Mouse (Mus musculus) midbrain, embryonic 11.5 days (tissue): ENCODE results near the gene Cyp26b1. TPM values are rescaled to one million over a fixed set of nuclear protein-coding genes. Genes with fewer than 3 reads are reported as not detected.

Experiments used
- ATAC-seq: fragments of 200-750 bp; cut with Nextera tagmentation; 2 replicates; pipeline ENCODE4 v1.8.0; 2017; ENCODE audit warnings: moderate TSS enrichment, moderate library complexity; ENCODE audit not compliant: low FRiP score
- DNase-seq: peaks from one replicate; pipeline ENCODE4 v3.0.0; 2015; ENCODE audit warnings: low spot score; ENCODE audit errors: missing footprints
- H3K27ac ChIP-seq: fragments of 300-500 bp; sonication (generic); 2 replicates; pipeline ENCODE4 v1.5.1; 2014; ENCODE audit warnings: low read depth, low read length
- H3K27me3 ChIP-seq: fragments of 300-500 bp; sonication (generic); 2 replicates; pipeline ENCODE4 v1.6.1; 2014; ENCODE audit warnings: mild to moderate bottlenecking, low read length, moderate library complexity, mixed read lengths; ENCODE audit not compliant: control insufficient read depth, insufficient read depth
- H3K36me3 ChIP-seq: fragments of 300-500 bp; sonication (generic); 2 replicates; pipeline ENCODE4 v1.6.1; 2014; ENCODE audit warnings: mild to moderate bottlenecking, low read length, moderate library complexity, mixed read lengths; ENCODE audit not compliant: control insufficient read depth, insufficient read depth
- H3K4me1 ChIP-seq: fragments of 300-500 bp; sonication (generic); 2 replicates; pipeline ENCODE4 v1.6.1; 2014; ENCODE audit warnings: low read length; ENCODE audit not compliant: control insufficient read depth, insufficient read depth
- H3K4me2 ChIP-seq: fragments of 300-500 bp; sonication (generic); 2 replicates; pipeline ENCODE4 v1.6.1; 2014; ENCODE audit warnings: mild to moderate bottlenecking, moderate library complexity
- H3K4me3 ChIP-seq: fragments of 300-500 bp; sonication (generic); 2 replicates; pipeline ENCODE4 v1.5.1; 2014; ENCODE audit warnings: low read depth, low read length
- H3K9ac ChIP-seq: fragments of 300-500 bp; sonication (generic); 2 replicates; pipeline ENCODE4 v1.6.1; 2014; ENCODE audit warnings: low read length
- H3K9me3 ChIP-seq: fragments of 300-500 bp; sonication (generic); 2 replicates; pipeline ENCODE4 v1.6.1; 2016; ENCODE audit warnings: low read length; ENCODE audit not compliant: control insufficient read depth
- WGBS: fragments of 180-500 bp; shearing (Covaris S2); extraction: QIAGEN DNeasy Blood & Tissue Kit; methylation state at CpG from one replicate; pipeline ENCODE4 v1.1.7; 2014; 5-methylcytosine and 5-hydroxymethylcytosine counted together
- polyA plus RNA-seq: library from polyadenylated mRNA; unstranded; fragments of >200 nt; fragmentation: Nextera tagmentation; extraction: Ambion mirVana; gene quantifications from 2 replicates; pipeline ENCODE4 v1.2.1, GENCODE M21; 2014

Cyp26b1 gene
- polyA plus RNA-seq, 1 experiment from 2014 or later = 3.1 TPM

DNA sequence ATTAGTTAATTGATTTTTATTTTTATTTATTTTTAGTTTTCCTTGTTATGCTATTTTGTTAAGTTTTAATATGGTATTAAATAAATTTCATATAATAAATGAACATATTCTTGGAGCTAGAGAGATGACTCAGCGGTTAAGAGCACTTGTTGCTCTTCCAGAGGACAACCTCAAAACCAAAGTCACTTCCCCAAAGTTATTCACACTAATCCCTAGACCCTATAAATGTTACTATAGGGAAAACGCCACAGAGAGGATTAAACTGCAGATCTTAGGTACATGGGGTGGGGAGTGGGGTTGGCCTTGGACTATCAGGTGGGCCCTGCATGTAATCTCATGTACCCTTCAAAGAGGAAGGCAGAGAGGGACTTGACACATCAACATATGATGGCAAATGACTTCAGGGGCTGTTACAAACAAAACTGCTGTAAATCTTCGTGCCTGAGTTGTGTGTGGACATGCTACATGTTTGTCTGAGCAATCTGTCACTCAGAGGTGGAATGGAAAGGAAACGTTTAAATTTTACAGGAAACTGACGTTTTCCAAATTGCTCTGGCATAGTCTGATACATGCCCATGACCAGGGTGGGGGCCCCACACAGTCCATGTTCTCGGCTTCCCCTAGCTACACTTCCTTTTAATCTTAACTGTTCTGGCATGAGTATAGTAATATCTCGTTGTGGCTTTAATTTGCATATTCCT lies 68.7 kb downstream of the Cyp26b1 start:
- H3K36me3 ChIP-seq = no peaks in the 10 kb centered on the region
- no peaks in the 10 kb centered on the region for H3K9me3 ChIP-seq
- H3K27ac ChIP-seq = no peak overlapping the region
- H3K27me3 ChIP-seq = no peaks in the 10 kb centered on the region
- H3K4me3 ChIP-seq = no peak overlapping the region
- H3K4me1 ChIP-seq = no peaks in the 10 kb centered on the region
- H3K4me2 ChIP-seq = no peak overlapping the region
- 89% methylated on average over 7 of the region's 7 CpGs for WGBS
- DNase-seq = no peak
- H3K9ac ChIP-seq = no peak overlapping the region
- no peak for ATAC-seq
